Mouse (Mus musculus): ENCODE measurements around the gene Moap1.

Gene Moap1

GRCm38 (mm10) chr12:102740285-102740684 lies 3.2 kb downstream of the Moap1 start:
- no peak for DNase-seq (ENCODE audit: low spot score)

GRCm38 (mm10) chr12:102739096-102739495 lies 4.4 kb downstream of the Moap1 start:
- DNase-seq (ENCODE audit: low spot score) = no peak

GRCm38 (mm10) chr12:102733381-102733780 lies 10.1 kb downstream of the Moap1 start:
- DNase-seq (ENCODE audit: low spot score) = no peak

- no peak for DNase-seq (ENCODE audit: low spot score)
Observed at GRCm38 (mm10) chr12:102730798-102731619, 12.5 kb downstream of the Moap1 start.

- DNase-seq (ENCODE audit: low spot score) = peak; percentile 44
Observed at GRCm38 (mm10) chr12:102729855-102730797, 13.3 kb downstream of the Moap1 start.

- DNase-seq (ENCODE audit: low spot score) = no peak
Observed at GRCm38 (mm10) chr12:102725761-102726175, 17.7 kb downstream of the Moap1 start.

- no peak for DNase-seq (ENCODE audit: low spot score)
Observed at GRCm38 (mm10) chr12:102725146-102725545, 18.3 kb downstream of the Moap1 start.

- no peak for DNase-seq (ENCODE audit: low spot score)
Observed at GRCm38 (mm10) chr12:102723861-102724260, 19.6 kb downstream of the Moap1 start.

GRCm38 (mm10) chr12:102722966-102723365 lies 20.5 kb downstream of the Moap1 start:
- no peak for DNase-seq (ENCODE audit: low spot score)

GRCm38 (mm10) chr12:102722451-102722850 lies 21.0 kb downstream of the Moap1 start:
- no peak for DNase-seq (ENCODE audit: low spot score)

- no peak for DNase-seq (ENCODE audit: low spot score)
Observed at GRCm38 (mm10) chr12:102719552-102720315, 23.7 kb downstream of the Moap1 start.

- DNase-seq (ENCODE audit: low spot score) = no peak
Observed at GRCm38 (mm10) chr12:102714654-102715395, 28.6 kb downstream of the Moap1 start.

GRCm38 (mm10) chr12:102714116-102714515 lies 29.3 kb downstream of the Moap1 start:
- no peak for DNase-seq (ENCODE audit: low spot score)

- DNase-seq (ENCODE audit: low spot score) = no peak
Observed at GRCm38 (mm10) chr12:102713153-102713865, 30.2 kb downstream of the Moap1 start.

- DNase-seq (ENCODE audit: low spot score) = no peak
Observed at GRCm38 (mm10) chr12:102710851-102711375, 32.5 kb downstream of the Moap1 start.

GRCm38 (mm10) chr12:102709896-102710295 lies 33.6 kb downstream of the Moap1 start:
- no peak for DNase-seq (ENCODE audit: low spot score)

- DNase-seq (ENCODE audit: low spot score) = no peak
Observed at GRCm38 (mm10) chr12:102708220-102708619, 35.2 kb downstream of the Moap1 start.

- DNase-seq (ENCODE audit: low spot score) = no peak
Observed at GRCm38 (mm10) chr12:102706833-102707463, 36.5 kb downstream of the Moap1 start.

GRCm38 (mm10) chr12:102705906-102706640 lies 37.4 kb downstream of the Moap1 start:
- no peak for DNase-seq (ENCODE audit: low spot score)

Measured in ovary, postnatal 14 days (tissue).